Mouse (Mus musculus): ENCODE data around the gene Lrig1.

DNA sequence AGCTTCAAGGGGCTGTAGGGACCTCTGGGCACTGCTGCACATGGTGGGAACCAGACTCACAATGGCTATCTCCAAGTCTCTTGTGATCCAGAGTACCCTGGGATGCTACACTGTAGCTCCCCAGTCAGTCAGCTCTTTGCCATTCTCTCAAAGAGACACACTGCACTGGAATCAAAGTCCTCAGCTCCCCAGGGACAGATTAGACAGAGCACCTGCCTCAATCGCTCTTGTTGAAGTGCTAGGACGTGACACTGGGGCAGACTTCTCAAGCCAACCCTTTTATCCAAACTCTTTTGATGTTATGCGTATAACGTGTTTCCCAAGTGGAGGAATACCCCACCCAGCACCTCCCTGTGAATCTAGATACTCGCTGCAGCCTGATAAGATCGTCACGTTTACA, 23.7 kb downstream of the Lrig1 start:
- TF ChIP-seq EP300 (IDR thresholded peaks at IDR 0.05): no peak
- no peak for TF ChIP-seq CTCF (IDR thresholded peaks at IDR 0.05)

Measured in lung, postnatal 0 days (tissue).